Mouse (Mus musculus): Measurements from ENCODE around the gene Drg1. TPM values are rescaled to one million over a fixed set of nuclear protein-coding genes. Genes with fewer than 3 reads are reported as not detected.

The Drg1 gene
- polyA plus RNA-seq, 1 experiment from 2014 or later: 249 TPM

- 46% methylated on average over 5 of the region's 5 CpGs for WGBS
- Histone ChIP-seq H3K9ac (ENCODE audit: low read depth, low read length) (peak overlapping the region; percentile 90), H3K4me3 (ENCODE audit: low read depth, low read length) (peak overlapping the region; percentile 93), H3K27ac (ENCODE audit: low read depth, low read length) (peak overlapping the region; percentile 99), H3K4me2 (peak overlapping the region; percentile 100), H3K27me3 (replicated peaks; ENCODE audit: control insufficient read depth, insufficient read depth, low read length) (no peaks in the 10 kb centered on the region), H3K4me1 (replicated peaks; ENCODE audit: control insufficient read depth, insufficient read depth, low read length) (peaks cover 11% of the 10 kb centered on the region), H3K36me3 (ENCODE audit: control insufficient read depth, insufficient read depth, low read length) (peaks cover 10% of the 10 kb centered on the region), H3K9me3 (ENCODE audit: control insufficient read depth, low read length) (no peaks in the 10 kb centered on the region; the same call in 1 of the 2 replicates)
- no peak for ATAC-seq (replicated peaks; ENCODE audit: low FRiP score)
- DNase-seq (ENCODE audit: low spot score): no peak
Measured at GRCm38 (mm10) chr11:3287921-3288320, 21.7 kb upstream of the Drg1 start.

- no peak overlapping the region for H3K9ac ChIP-seq (ENCODE audit: low read depth, low read length)
- peaks cover 7% of the 10 kb centered on the region; the same call in 1 of the 2 replicates for H3K4me1 ChIP-seq (replicated peaks; ENCODE audit: control insufficient read depth, insufficient read depth, low read length)
- H3K4me2 ChIP-seq: no peak overlapping the region
- no peaks in the 10 kb centered on the region; the same call in 1 of the 2 replicates for H3K9me3 ChIP-seq (ENCODE audit: control insufficient read depth, low read length)
- H3K36me3 ChIP-seq (ENCODE audit: control insufficient read depth, insufficient read depth, low read length): peaks cover 9% of the 10 kb centered on the region
- H3K27ac ChIP-seq (ENCODE audit: low read depth, low read length): no peak overlapping the region
- WGBS: 64% methylated on average over 6 of the region's 6 CpGs
- no peaks in the 10 kb centered on the region for H3K27me3 ChIP-seq (replicated peaks; ENCODE audit: control insufficient read depth, insufficient read depth, low read length)
- ATAC-seq (replicated peaks; ENCODE audit: low FRiP score) (no peak), DNase-seq (ENCODE audit: low spot score) (no peak)
- H3K4me3 ChIP-seq (ENCODE audit: low read depth, low read length): no peak overlapping the region
Measured at GRCm38 (mm10) chr11:3287131-3287530, 20.9 kb upstream of the Drg1 start.

- 87% methylated on average over 3 of the region's 3 CpGs for WGBS
Measured at GRCm38 (mm10) chr11:3285940-3286339, 19.7 kb upstream of the Drg1 start.

GRCm38 (mm10) chr11:3283645-3284044, 17.4 kb upstream of the Drg1 start:
- Histone ChIP-seq H3K4me2 (no peak overlapping the region), H3K27me3 (replicated peaks; ENCODE audit: control insufficient read depth, insufficient read depth, low read length) (no peaks in the 10 kb centered on the region), H3K4me1 (replicated peaks; ENCODE audit: control insufficient read depth, insufficient read depth, low read length) (peaks cover 7% of the 10 kb centered on the region; the same call in 1 of the 2 replicates), H3K36me3 (ENCODE audit: control insufficient read depth, insufficient read depth, low read length) (no peaks in the 10 kb centered on the region), H3K27ac (ENCODE audit: low read depth, low read length) (no peak overlapping the region), H3K9ac (ENCODE audit: low read depth, low read length) (no peak overlapping the region), H3K9me3 (ENCODE audit: control insufficient read depth, low read length) (peaks cover 11% of the 10 kb centered on the region; the same call in 1 of the 2 replicates), H3K4me3 (ENCODE audit: low read depth, low read length) (no peak overlapping the region)
- WGBS: 88% methylated on average over 6 of the region's 6 CpGs
- ATAC-seq (replicated peaks; ENCODE audit: low FRiP score): no peak
- no peak for DNase-seq (ENCODE audit: low spot score)

More at GRCm38 (mm10) chr11:3285940-3286339, 19.7 kb upstream of the Drg1 start:
- no peak for ATAC-seq (replicated peaks; ENCODE audit: low FRiP score)
- Histone ChIP-seq H3K27me3 (replicated peaks; ENCODE audit: control insufficient read depth, insufficient read depth, low read length) (no peaks in the 10 kb centered on the region), H3K27ac (ENCODE audit: low read depth, low read length) (no peak overlapping the region), H3K36me3 (ENCODE audit: control insufficient read depth, insufficient read depth, low read length) (peaks cover 1% of the 10 kb centered on the region; the same call in 1 of the 2 replicates), H3K9me3 (ENCODE audit: control insufficient read depth, low read length) (peaks cover 4% of the 10 kb centered on the region; the same call in 1 of the 2 replicates), H3K4me2 (no peak overlapping the region), H3K4me1 (replicated peaks; ENCODE audit: control insufficient read depth, insufficient read depth, low read length) (peaks cover 7% of the 10 kb centered on the region; the same call in 1 of the 2 replicates), H3K9ac (ENCODE audit: low read depth, low read length) (no peak overlapping the region), H3K4me3 (ENCODE audit: low read depth, low read length) (no peak overlapping the region)
- DNase-seq (ENCODE audit: low spot score): no peak

GRCm38 (mm10) chr11:3282887-3283286, 16.7 kb upstream of the Drg1 start:
- WGBS: 84% methylated on average over 6 of the region's 6 CpGs
- H3K4me2 ChIP-seq: no peak overlapping the region
- DNase-seq (ENCODE audit: low spot score) (no peak), ATAC-seq (replicated peaks; ENCODE audit: low FRiP score) (no peak)
- no peak overlapping the region for H3K27ac ChIP-seq (ENCODE audit: low read depth, low read length)
- peaks cover 11% of the 10 kb centered on the region; the same call in 1 of the 2 replicates for H3K9me3 ChIP-seq (ENCODE audit: control insufficient read depth, low read length)
- no peak overlapping the region for H3K4me3 ChIP-seq (ENCODE audit: low read depth, low read length)
- H3K36me3 ChIP-seq (ENCODE audit: control insufficient read depth, insufficient read depth, low read length): no peaks in the 10 kb centered on the region
- no peak overlapping the region for H3K9ac ChIP-seq (ENCODE audit: low read depth, low read length)
- peaks cover 2% of the 10 kb centered on the region; the same call in 1 of the 2 replicates for H3K4me1 ChIP-seq (replicated peaks; ENCODE audit: control insufficient read depth, insufficient read depth, low read length)
- no peaks in the 10 kb centered on the region for H3K27me3 ChIP-seq (replicated peaks; ENCODE audit: control insufficient read depth, insufficient read depth, low read length)

GRCm38 (mm10) chr11:3279729-3280128, 13.5 kb upstream of the Drg1 start:
- no peak for ATAC-seq (replicated peaks; ENCODE audit: low FRiP score)
- H3K36me3 ChIP-seq (ENCODE audit: control insufficient read depth, insufficient read depth, low read length): no peaks in the 10 kb centered on the region
- H3K4me2 ChIP-seq: no peak overlapping the region
- H3K27ac ChIP-seq (ENCODE audit: low read depth, low read length): no peak overlapping the region
- no peaks in the 10 kb centered on the region for H3K27me3 ChIP-seq (replicated peaks; ENCODE audit: control insufficient read depth, insufficient read depth, low read length)
- no peak for DNase-seq (ENCODE audit: low spot score)
- H3K9me3 ChIP-seq (ENCODE audit: control insufficient read depth, low read length): peaks cover 11% of the 10 kb centered on the region; the same call in 1 of the 2 replicates
- H3K9ac ChIP-seq (ENCODE audit: low read depth, low read length): no peak overlapping the region
- WGBS: 60% methylated on average over 2 of the region's 2 CpGs
- H3K4me1 ChIP-seq (replicated peaks; ENCODE audit: control insufficient read depth, insufficient read depth, low read length): no peaks in the 10 kb centered on the region
- no peak overlapping the region for H3K4me3 ChIP-seq (ENCODE audit: low read depth, low read length)

GRCm38 (mm10) chr11:3278351-3278750, 12.1 kb upstream of the Drg1 start:
- no peak overlapping the region for H3K27ac ChIP-seq (ENCODE audit: low read depth, low read length)
- H3K4me2 ChIP-seq: no peak overlapping the region
- DNase-seq (ENCODE audit: low spot score) (no peak), ATAC-seq (replicated peaks; ENCODE audit: low FRiP score) (no peak)
- no peak overlapping the region for H3K4me3 ChIP-seq (ENCODE audit: low read depth, low read length)
- no peaks in the 10 kb centered on the region for H3K36me3 ChIP-seq (ENCODE audit: control insufficient read depth, insufficient read depth, low read length)
- 71% methylated on average over 5 of the region's 5 CpGs for WGBS
- H3K9ac ChIP-seq (ENCODE audit: low read depth, low read length): no peak overlapping the region
- peaks cover 11% of the 10 kb centered on the region; the same call in 1 of the 2 replicates for H3K9me3 ChIP-seq (ENCODE audit: control insufficient read depth, low read length)
- H3K4me1 ChIP-seq (replicated peaks; ENCODE audit: control insufficient read depth, insufficient read depth, low read length): no peaks in the 10 kb centered on the region
- no peaks in the 10 kb centered on the region for H3K27me3 ChIP-seq (replicated peaks; ENCODE audit: control insufficient read depth, insufficient read depth, low read length)

GRCm38 (mm10) chr11:3269241-3269640, 3.0 kb upstream of the Drg1 start:
- DNase-seq (ENCODE audit: low spot score): no peak
- no peak for ATAC-seq (replicated peaks; ENCODE audit: low FRiP score)
- Histone ChIP-seq H3K27ac (ENCODE audit: low read depth, low read length) (no peak overlapping the region), H3K4me3 (ENCODE audit: low read depth, low read length) (no peak overlapping the region), H3K9ac (ENCODE audit: low read depth, low read length) (no peak overlapping the region), H3K4me1 (replicated peaks; ENCODE audit: control insufficient read depth, insufficient read depth, low read length) (peaks cover 9% of the 10 kb centered on the region), H3K9me3 (ENCODE audit: control insufficient read depth, low read length) (no peaks in the 10 kb centered on the region), H3K36me3 (ENCODE audit: control insufficient read depth, insufficient read depth, low read length) (no peaks in the 10 kb centered on the region), H3K4me2 (no peak overlapping the region), H3K27me3 (replicated peaks; ENCODE audit: control insufficient read depth, insufficient read depth, low read length) (no peaks in the 10 kb centered on the region)
- 53% methylated on average over 4 of the region's 4 CpGs for WGBS

- Histone ChIP-seq H3K27me3 (replicated peaks; ENCODE audit: control insufficient read depth, insufficient read depth, low read length) (no peaks in the 10 kb centered on the region), H3K4me2 (peak overlapping the region; percentile 66), H3K27ac (ENCODE audit: low read depth, low read length) (peak overlapping the region; percentile 89; the same call in 1 of the 2 replicates), H3K9me3 (ENCODE audit: control insufficient read depth, low read length) (no peaks in the 10 kb centered on the region), H3K4me3 (ENCODE audit: low read depth, low read length) (peak overlapping the region; percentile 99), H3K9ac (ENCODE audit: low read depth, low read length) (peak overlapping the region; percentile 99), H3K4me1 (replicated peaks; ENCODE audit: control insufficient read depth, insufficient read depth, low read length) (peaks cover 9% of the 10 kb centered on the region), H3K36me3 (ENCODE audit: control insufficient read depth, insufficient read depth, low read length) (peaks cover 14% of the 10 kb centered on the region)
- DNase-seq (ENCODE audit: low spot score) (no peak), ATAC-seq (replicated peaks; ENCODE audit: low FRiP score) (no peak)
- WGBS: 42% methylated on average over 7 of the region's 7 CpGs
Measured at GRCm38 (mm10) chr11:3267133-3267532, 918 bp upstream of the Drg1 start.

Measured in liver, embryonic 11.5 days (tissue).